Mouse (Mus musculus) limb, embryonic 10.5 days (tissue): Measurements from ENCODE around the gene Gm5751. TPM values are rescaled to one million over a fixed set of nuclear protein-coding genes. Genes with fewer than 3 reads are reported as not detected.

Experiments used
- DNase-seq: peaks from one replicate; pipeline ENCODE4 v3.0.0-alpha.2; 2017; ENCODE audit warnings: low spot score
- H3K27ac ChIP-seq: fragments of 300-500 bp; sonication (generic); 2 replicates; pipeline ENCODE4 v1.5.1; 2016; ENCODE audit warnings: mild to moderate bottlenecking
- H3K27me3 ChIP-seq: fragments of 300-500 bp; sonication (generic); 2 replicates; pipeline ENCODE4 v1.6.1; 2016; ENCODE audit warnings: low read depth, mild to moderate bottlenecking; ENCODE audit not compliant: poor library complexity, severe bottlenecking
- H3K36me3 ChIP-seq: fragments of 300-500 bp; sonication (generic); 2 replicates; pipeline ENCODE4 v1.6.1; 2016; ENCODE audit warnings: mild to moderate bottlenecking, moderate library complexity
- H3K4me1 ChIP-seq: fragments of 300-500 bp; sonication (generic); 2 replicates; pipeline ENCODE4 v1.6.1; 2016
- H3K4me3 ChIP-seq: fragments of 300-500 bp; sonication (generic); 2 replicates; pipeline ENCODE4 v1.5.1; 2016; ENCODE audit warnings: mild to moderate bottlenecking, moderate library complexity
- H3K9me3 ChIP-seq: fragments of 300-500 bp; sonication (generic); replicated peaks from 2 replicates; pipeline ENCODE4 v1.6.1; 2016; ENCODE audit warnings: mild to moderate bottlenecking
- WGBS: fragments of 180-500 bp; shearing (Covaris S2); methylation state at CpG from one replicate; pipeline ENCODE4 v1.1.7; 2016; 5-methylcytosine and 5-hydroxymethylcytosine counted together
- polyA plus RNA-seq: library from polyadenylated mRNA; unstranded; fragments of >200 nt; fragmentation: Nextera tagmentation; extraction: Ambion mirVana; gene quantifications from 2 replicates; pipeline ENCODE4 v1.2.1, GENCODE M21; 2016

Gene Gm5751
- polyA plus RNA-seq, 1 experiment from 2014 or later = not detected

- Histone ChIP-seq H3K9me3 (no peaks in the 10 kb centered on the region), H3K27ac (no peak overlapping the region), H3K4me3 (no peak overlapping the region), H3K36me3 (no peaks in the 10 kb centered on the region), H3K27me3 (no peaks in the 10 kb centered on the region), H3K4me1 (no peaks in the 10 kb centered on the region)
- no peak for DNase-seq
- 57% methylated on average over 9 of the region's 9 CpGs for WGBS
These were observed 48.0 kb downstream of the Gm5751 start for GRCm38 (mm10) chrX:8921813-8922607.

- Histone ChIP-seq H3K36me3 (no peaks in the 10 kb centered on the region), H3K27ac (no peak overlapping the region), H3K27me3 (no peaks in the 10 kb centered on the region), H3K9me3 (no peaks in the 10 kb centered on the region), H3K4me1 (no peaks in the 10 kb centered on the region), H3K4me3 (no peak overlapping the region)
- WGBS = 43% methylated on average over 4 of the region's 4 CpGs
- DNase-seq = no peak
These were observed 53.3 kb downstream of the Gm5751 start for GRCm38 (mm10) chrX:8927308-8927707.

Other genes with a start within 250 kb of the Gm5751 start
- gene Ssxb8, start 183.4 kb upstream of the Gm5751 start, polyA plus RNA-seq = not detected in 2 replicates
- not detected in 2 replicates for gene Ssx9, start 125.8 kb upstream of the Gm5751 start, polyA plus RNA-seq
- gene Ssxb5, start 70.6 kb upstream of the Gm5751 start, polyA plus RNA-seq = not detected in 2 replicates
- not detected in 2 replicates for gene Gm6592, start 30.3 kb upstream of the Gm5751 start, polyA plus RNA-seq
- gene B630019K06Rik, start 18.1 kb downstream of the Gm5751 start, polyA plus RNA-seq = 3.8 and 5.7 TPM in 2 replicates
- gene Fthl17b, start 88.7 kb downstream of the Gm5751 start, polyA plus RNA-seq = not detected in 2 replicates
- not detected in 2 replicates for gene Fthl17c, start 102.3 kb downstream of the Gm5751 start, polyA plus RNA-seq
- not detected in 2 replicates for gene Fthl17d, start 112.5 kb downstream of the Gm5751 start, polyA plus RNA-seq
- not detected in 2 replicates for gene Fthl17e, start 159.2 kb downstream of the Gm5751 start, polyA plus RNA-seq
- gene Fthl17f, start 188.8 kb downstream of the Gm5751 start, polyA plus RNA-seq = not detected in 2 replicates
- gene 4930402K13Rik, start 230.3 kb downstream of the Gm5751 start, polyA plus RNA-seq = not detected in 2 replicates